Mouse (Mus musculus) left cerebral cortex, postnatal 4 days (tissue): ENCODE measurements around the gene Pbx2. TPM values are rescaled to one million over a fixed set of nuclear protein-coding genes. Genes with fewer than 3 reads are reported as not detected.

Experiments
- total RNA-seq, 2 experiments: library from RNA; stranded (reverse); gene quantifications; 2 replicates each; pipeline ENCODE4 v1.2.3; 2021

Gene Pbx2
- total RNA-seq, 2 experiments from 2014 or later, result 36.2 to 39.3 TPM

Other genes starting within 250 kb of the Pbx2 start
- under 1 TPM; 0.36 to 0.38 TPM for gene Btnl2, start 236.4 kb upstream of the Pbx2 start, total RNA-seq
- gene Btnl1, start 214.1 kb upstream of the Pbx2 start, total RNA-seq, result not detected
- gene BC051142, start 192.4 kb upstream of the Pbx2 start, total RNA-seq, result 10 to 100 TPM in 1 of 2 experiments, 1 to 10 TPM in 1; 8.2 to 11.1 TPM
- not detected for gene Btnl4, start 113.9 kb upstream of the Pbx2 start, total RNA-seq
- not detected for gene Btnl6, start 73.9 kb upstream of the Pbx2 start, total RNA-seq
- 1 to 10 TPM; 9.8 TPM for gene Notch4, start 27.0 kb upstream of the Pbx2 start, total RNA-seq
- 1 to 10 TPM; 1.6 to 2.8 TPM for gene Gpsm3, start 1.5 kb upstream of the Pbx2 start, total RNA-seq
- 1 to 10 TPM; 1.8 TPM for gene Ager, start 6.6 kb downstream of the Pbx2 start, total RNA-seq
- 100 to 1,000 TPM; 106 to 109 TPM for gene Rnf5, start 12.4 kb downstream of the Pbx2 start, total RNA-seq
- gene Agpat1, start 13.0 kb downstream of the Pbx2 start, total RNA-seq, result 100 to 1,000 TPM; 145 to 154 TPM
- 1 to 10 TPM; 4.9 to 5.9 TPM for gene Egfl8, start 24.7 kb downstream of the Pbx2 start, total RNA-seq
- 10 to 100 TPM; 30.3 to 32.7 TPM for gene Ppt2, start 37.2 kb downstream of the Pbx2 start, total RNA-seq
- 10 to 100 TPM; 78.2 to 81.9 TPM for gene Prrt1, start 38.3 kb downstream of the Pbx2 start, total RNA-seq
- gene Fkbpl, start 53.5 kb downstream of the Pbx2 start, total RNA-seq, result 10 to 100 TPM in 1 of 2 experiments, 1 to 10 TPM in 1; 7.9 to 10.5 TPM
- 10 to 100 TPM; 72.8 to 75.4 TPM for gene Atf6b, start 55.9 kb downstream of the Pbx2 start, total RNA-seq
- 1 to 10 TPM; 1.9 to 2.2 TPM for gene Tnxb, start 79.3 kb downstream of the Pbx2 start, total RNA-seq
- 1 to 10 TPM; 4.4 TPM for gene C4b, start 152.6 kb downstream of the Pbx2 start, total RNA-seq
- not detected for gene Cyp21a1, start 213.3 kb downstream of the Pbx2 start, total RNA-seq
- 10 to 100 TPM; 47.9 to 48.2 TPM for gene Stk19, start 245.7 kb downstream of the Pbx2 start, total RNA-seq
- gene Dxo, start 245.8 kb downstream of the Pbx2 start, total RNA-seq, result 10 to 100 TPM; 33.8 to 38.1 TPM